Mouse (Mus musculus): ENCODE results near the gene Taok3. TPM values are rescaled to one million over a fixed set of nuclear protein-coding genes. Genes with fewer than 3 reads are reported as not detected.

Taok3 gene
- polyA plus RNA-seq, 1 experiment from 2014 or later, result 22.0 TPM

GRCm38 (mm10) chr5:117184832-117185231, 64.9 kb downstream of the Taok3 start:
- WGBS, result 85% methylated on average over 6 of the region's 6 CpGs
- no peak for ATAC-seq (ENCODE audit: insufficient number of reproducible peaks, insufficient read depth, low FRiP score, low read depth)
- no peak overlapping the region for H3K4me3 ChIP-seq (ENCODE audit: low read depth, low read length)

GRCm38 (mm10) chr5:117185673-117186072, 65.7 kb downstream of the Taok3 start:
- 88% methylated on average over 7 of the region's 7 CpGs for WGBS
- no peaks in the 10 kb centered on the region for H3K4me1 ChIP-seq (ENCODE audit: control insufficient read depth, insufficient read depth, low read length)

More at GRCm38 (mm10) chr5:117184832-117185231, 64.9 kb downstream of the Taok3 start:
- Histone ChIP-seq H3K9me3 (ENCODE audit: control insufficient read depth, low read depth, low read length) (peaks cover 3% of the 10 kb centered on the region), H3K27ac (ENCODE audit: low read length) (no peak overlapping the region), H3K36me3 (ENCODE audit: control insufficient read depth, insufficient read depth, low read length) (no peaks in the 10 kb centered on the region), H3K27me3 (ENCODE audit: control insufficient read depth, insufficient read depth, low read length) (no peaks in the 10 kb centered on the region), H3K4me1 (ENCODE audit: control insufficient read depth, insufficient read depth, low read length) (no peaks in the 10 kb centered on the region), H3K9ac (replicated peaks; ENCODE audit: low read depth, low read length) (no peak overlapping the region), H3K4me2 (replicated peaks; ENCODE audit: low read depth, low read length) (no peak overlapping the region)

GRCm38 (mm10) chr5:117192061-117192460, 72.1 kb downstream of the Taok3 start:
- Histone ChIP-seq H3K4me3 (ENCODE audit: low read depth, low read length) (no peak overlapping the region), H3K9ac (replicated peaks; ENCODE audit: low read depth, low read length) (no peak overlapping the region), H3K27me3 (ENCODE audit: control insufficient read depth, insufficient read depth, low read length) (no peaks in the 10 kb centered on the region), H3K4me1 (ENCODE audit: control insufficient read depth, insufficient read depth, low read length) (no peaks in the 10 kb centered on the region), H3K9me3 (ENCODE audit: control insufficient read depth, low read depth, low read length) (no peaks in the 10 kb centered on the region), H3K36me3 (ENCODE audit: control insufficient read depth, insufficient read depth, low read length) (no peaks in the 10 kb centered on the region; the same call in 1 of the 2 replicates), H3K27ac (ENCODE audit: low read length) (no peak overlapping the region), H3K4me2 (replicated peaks; ENCODE audit: low read depth, low read length) (no peak overlapping the region)
- ATAC-seq (ENCODE audit: insufficient number of reproducible peaks, insufficient read depth, low FRiP score, low read depth), result no peak
- 86% methylated on average over 6 of the region's 6 CpGs for WGBS

More at GRCm38 (mm10) chr5:117185673-117186072, 65.7 kb downstream of the Taok3 start:
- no peaks in the 10 kb centered on the region for H3K36me3 ChIP-seq (ENCODE audit: control insufficient read depth, insufficient read depth, low read length)
- H3K27ac ChIP-seq (ENCODE audit: low read length), result no peak overlapping the region
- no peak overlapping the region for H3K4me2 ChIP-seq (replicated peaks; ENCODE audit: low read depth, low read length)
- ATAC-seq (ENCODE audit: insufficient number of reproducible peaks, insufficient read depth, low FRiP score, low read depth), result no peak
- no peaks in the 10 kb centered on the region for H3K27me3 ChIP-seq (ENCODE audit: control insufficient read depth, insufficient read depth, low read length)
- H3K9me3 ChIP-seq (ENCODE audit: control insufficient read depth, low read depth, low read length), result peaks cover 3% of the 10 kb centered on the region
- no peak overlapping the region for H3K9ac ChIP-seq (replicated peaks; ENCODE audit: low read depth, low read length)
- H3K4me3 ChIP-seq (ENCODE audit: low read depth, low read length), result no peak overlapping the region

GRCm38 (mm10) chr5:117193748-117194147, 73.8 kb downstream of the Taok3 start:
- ATAC-seq (ENCODE audit: insufficient number of reproducible peaks, insufficient read depth, low FRiP score, low read depth), result no peak
- Histone ChIP-seq H3K4me3 (ENCODE audit: low read depth, low read length) (no peak overlapping the region), H3K36me3 (ENCODE audit: control insufficient read depth, insufficient read depth, low read length) (no peaks in the 10 kb centered on the region; the same call in 1 of the 2 replicates), H3K27me3 (ENCODE audit: control insufficient read depth, insufficient read depth, low read length) (no peaks in the 10 kb centered on the region), H3K4me1 (ENCODE audit: control insufficient read depth, insufficient read depth, low read length) (no peaks in the 10 kb centered on the region), H3K9me3 (ENCODE audit: control insufficient read depth, low read depth, low read length) (no peaks in the 10 kb centered on the region), H3K9ac (replicated peaks; ENCODE audit: low read depth, low read length) (no peak overlapping the region), H3K4me2 (replicated peaks; ENCODE audit: low read depth, low read length) (no peak overlapping the region), H3K27ac (ENCODE audit: low read length) (no peak overlapping the region)
- 85% methylated on average over 7 of the region's 7 CpGs for WGBS

- Histone ChIP-seq H3K4me3 (ENCODE audit: low read depth, low read length) (no peak overlapping the region), H3K27me3 (ENCODE audit: control insufficient read depth, insufficient read depth, low read length) (no peaks in the 10 kb centered on the region), H3K9me3 (ENCODE audit: control insufficient read depth, low read depth, low read length) (no peaks in the 10 kb centered on the region), H3K27ac (ENCODE audit: low read length) (no peak overlapping the region), H3K4me2 (replicated peaks; ENCODE audit: low read depth, low read length) (no peak overlapping the region), H3K9ac (replicated peaks; ENCODE audit: low read depth, low read length) (no peak overlapping the region), H3K36me3 (ENCODE audit: control insufficient read depth, insufficient read depth, low read length) (no peaks in the 10 kb centered on the region; the same call in 1 of the 2 replicates), H3K4me1 (ENCODE audit: control insufficient read depth, insufficient read depth, low read length) (no peaks in the 10 kb centered on the region)
- 96% methylated on average over 5 of the region's 5 CpGs for WGBS
- no peak for ATAC-seq (ENCODE audit: insufficient number of reproducible peaks, insufficient read depth, low FRiP score, low read depth)
These were observed 74.7 kb downstream of the Taok3 start for GRCm38 (mm10) chr5:117194672-117195071.

DNA sequence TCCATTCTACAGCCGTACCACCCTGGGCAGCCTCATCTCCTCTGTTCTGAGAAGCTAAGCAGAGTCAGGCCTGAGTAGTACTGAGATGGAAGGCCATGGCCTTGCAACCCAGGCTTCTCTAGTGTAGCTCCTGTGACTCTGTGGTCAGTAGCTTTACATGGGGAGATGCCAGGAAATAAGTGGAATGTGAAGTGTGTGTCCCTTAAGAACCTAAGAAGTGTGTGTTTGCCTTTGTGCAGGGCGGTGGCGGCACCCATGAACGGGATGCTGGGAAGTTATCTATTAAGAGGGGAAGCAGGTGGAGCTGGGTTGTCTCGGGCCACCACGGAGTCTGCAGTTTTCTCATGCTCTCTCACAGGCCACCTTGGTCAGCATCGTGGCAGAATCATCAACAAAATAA, 76.6 kb downstream of the Taok3 start:
- no peak overlapping the region for H3K4me2 ChIP-seq (replicated peaks; ENCODE audit: low read depth, low read length)
- H3K9me3 ChIP-seq (ENCODE audit: control insufficient read depth, low read depth, low read length), result no peaks in the 10 kb centered on the region
- H3K27ac ChIP-seq (ENCODE audit: low read length), result no peak overlapping the region
- H3K4me1 ChIP-seq (ENCODE audit: control insufficient read depth, insufficient read depth, low read length), result no peaks in the 10 kb centered on the region
- H3K27me3 ChIP-seq (ENCODE audit: control insufficient read depth, insufficient read depth, low read length), result no peaks in the 10 kb centered on the region
- no peak overlapping the region for H3K9ac ChIP-seq (replicated peaks; ENCODE audit: low read depth, low read length)
- H3K4me3 ChIP-seq (ENCODE audit: low read depth, low read length), result no peak overlapping the region
- peaks cover 2% of the 10 kb centered on the region; the same call in 1 of the 2 replicates for H3K36me3 ChIP-seq (ENCODE audit: control insufficient read depth, insufficient read depth, low read length)
- no peak for ATAC-seq (ENCODE audit: insufficient number of reproducible peaks, insufficient read depth, low FRiP score, low read depth)
- WGBS, result 91% methylated on average over 7 of the region's 7 CpGs

- Histone ChIP-seq H3K4me3 (ENCODE audit: low read depth, low read length) (no peak overlapping the region), H3K27me3 (ENCODE audit: control insufficient read depth, insufficient read depth, low read length) (no peaks in the 10 kb centered on the region), H3K27ac (ENCODE audit: low read length) (no peak overlapping the region), H3K4me2 (replicated peaks; ENCODE audit: low read depth, low read length) (no peak overlapping the region), H3K9me3 (ENCODE audit: control insufficient read depth, low read depth, low read length) (no peaks in the 10 kb centered on the region), H3K9ac (replicated peaks; ENCODE audit: low read depth, low read length) (no peak overlapping the region), H3K4me1 (ENCODE audit: control insufficient read depth, insufficient read depth, low read length) (no peaks in the 10 kb centered on the region), H3K36me3 (ENCODE audit: control insufficient read depth, insufficient read depth, low read length) (peaks cover 2% of the 10 kb centered on the region; the same call in 1 of the 2 replicates)
- ATAC-seq (ENCODE audit: insufficient number of reproducible peaks, insufficient read depth, low FRiP score, low read depth), result no peak
- WGBS, result 81% methylated on average over 3 of the region's 3 CpGs
These were observed 78.5 kb downstream of the Taok3 start for GRCm38 (mm10) chr5:117198390-117198789.

GRCm38 (mm10) chr5:117207286-117207685, 87.4 kb downstream of the Taok3 start:
- Histone ChIP-seq H3K9me3 (ENCODE audit: control insufficient read depth, low read depth, low read length) (no peaks in the 10 kb centered on the region), H3K4me3 (ENCODE audit: low read depth, low read length) (no peak overlapping the region), H3K36me3 (ENCODE audit: control insufficient read depth, insufficient read depth, low read length) (peaks cover 6% of the 10 kb centered on the region; the same call in 1 of the 2 replicates), H3K9ac (replicated peaks; ENCODE audit: low read depth, low read length) (no peak overlapping the region), H3K27me3 (ENCODE audit: control insufficient read depth, insufficient read depth, low read length) (no peaks in the 10 kb centered on the region), H3K27ac (ENCODE audit: low read length) (no peak overlapping the region), H3K4me2 (replicated peaks; ENCODE audit: low read depth, low read length) (no peak overlapping the region), H3K4me1 (ENCODE audit: control insufficient read depth, insufficient read depth, low read length) (no peaks in the 10 kb centered on the region)
- ATAC-seq (ENCODE audit: insufficient number of reproducible peaks, insufficient read depth, low FRiP score, low read depth), result no peak
- 90% methylated on average over 16 of the region's 16 CpGs for WGBS

DNA sequence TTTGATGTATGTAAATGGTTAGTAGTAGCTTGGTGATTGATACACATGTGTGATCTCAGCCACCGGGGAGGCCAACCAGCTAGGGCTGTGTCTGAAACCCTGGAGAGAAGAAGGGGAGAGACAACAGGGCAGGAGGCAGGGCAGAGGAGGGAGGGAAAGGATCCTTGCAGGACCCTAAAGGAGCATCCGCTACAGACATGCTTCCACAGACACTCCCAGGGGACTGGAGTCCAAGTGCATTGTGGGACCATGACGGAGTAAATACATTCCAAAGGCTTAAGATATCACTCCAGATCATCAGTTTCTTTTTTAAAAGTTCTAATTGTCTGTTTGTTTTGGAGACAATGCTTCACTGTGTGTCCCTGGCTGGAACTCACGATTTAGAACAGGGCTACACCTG, 94.1 kb downstream of the Taok3 start:
- ATAC-seq (ENCODE audit: insufficient number of reproducible peaks, insufficient read depth, low FRiP score, low read depth), result no peak
- Histone ChIP-seq H3K36me3 (ENCODE audit: control insufficient read depth, insufficient read depth, low read length) (peaks cover 3% of the 10 kb centered on the region; the same call in 1 of the 2 replicates), H3K4me3 (ENCODE audit: low read depth, low read length) (no peak overlapping the region), H3K27me3 (ENCODE audit: control insufficient read depth, insufficient read depth, low read length) (no peaks in the 10 kb centered on the region), H3K4me2 (replicated peaks; ENCODE audit: low read depth, low read length) (no peak overlapping the region), H3K9ac (replicated peaks; ENCODE audit: low read depth, low read length) (no peak overlapping the region), H3K9me3 (ENCODE audit: control insufficient read depth, low read depth, low read length) (no peaks in the 10 kb centered on the region), H3K4me1 (ENCODE audit: control insufficient read depth, insufficient read depth, low read length) (no peaks in the 10 kb centered on the region), H3K27ac (ENCODE audit: low read length) (no peak overlapping the region)
- 75% methylated on average over 4 of the region's 4 CpGs for WGBS
